Mouse (Mus musculus): ENCODE data around the gene Agap1. TPM values are rescaled to one million over a fixed set of nuclear protein-coding genes. Genes with fewer than 3 reads are reported as not detected.
A peak's percentile ranks its signal among the peaks of the same experiment; 100 is the strongest.

The Agap1 gene
- polyA plus RNA-seq, 1 experiment from 2014 or later = 4.8 TPM

GRCm38 (mm10) chr1:89786793-89787192 is 332.2 kb downstream of the Agap1 start:
- no peak for ATAC-seq
- Histone ChIP-seq H3K9ac (ENCODE audit: low read depth, low read length) (no peak overlapping the region), H3K36me3 (ENCODE audit: control insufficient read depth, insufficient read depth, low read length) (no peaks in the 10 kb centered on the region), H3K27me3 (replicated peaks; ENCODE audit: control insufficient read depth, insufficient read depth, low read length) (no peaks in the 10 kb centered on the region), H3K4me1 (ENCODE audit: control insufficient read depth, insufficient read depth, low read length) (no peaks in the 10 kb centered on the region), H3K4me2 (ENCODE audit: low read depth, low read length) (no peak overlapping the region), H3K9me3 (ENCODE audit: control insufficient read depth, low read length) (no peaks in the 10 kb centered on the region), H3K4me3 (ENCODE audit: low read length) (no peak overlapping the region), H3K27ac (ENCODE audit: low read length) (no peak overlapping the region)
- 76% methylated on average over 6 of the region's 6 CpGs for WGBS

- no peaks in the 10 kb centered on the region for H3K9me3 ChIP-seq (ENCODE audit: control insufficient read depth, low read length)
- no peak overlapping the region for H3K4me2 ChIP-seq (ENCODE audit: low read depth, low read length)
- WGBS = 60% methylated on average over 14 of the region's 14 CpGs
- H3K9ac ChIP-seq (ENCODE audit: low read depth, low read length) = no peak overlapping the region
- H3K4me1 ChIP-seq (ENCODE audit: control insufficient read depth, insufficient read depth, low read length) = peaks cover 7% of the 10 kb centered on the region
- no peak overlapping the region for H3K4me3 ChIP-seq (ENCODE audit: low read length)
- no peaks in the 10 kb centered on the region for H3K36me3 ChIP-seq (ENCODE audit: control insufficient read depth, insufficient read depth, low read length)
- no peak for ATAC-seq
- H3K27ac ChIP-seq (ENCODE audit: low read length) = no peak overlapping the region
- H3K27me3 ChIP-seq (replicated peaks; ENCODE audit: control insufficient read depth, insufficient read depth, low read length) = no peaks in the 10 kb centered on the region
Measured at GRCm38 (mm10) chr1:89798724-89799123, 344.1 kb downstream of the Agap1 start.

GRCm38 (mm10) chr1:89801506-89801905 is 346.9 kb downstream of the Agap1 start:
- H3K4me1 ChIP-seq (ENCODE audit: control insufficient read depth, insufficient read depth, low read length) = peaks cover 10% of the 10 kb centered on the region
- no peak overlapping the region for H3K27ac ChIP-seq (ENCODE audit: low read length)
- no peaks in the 10 kb centered on the region for H3K36me3 ChIP-seq (ENCODE audit: control insufficient read depth, insufficient read depth, low read length)
- WGBS = 59% methylated on average over 5 of the region's 5 CpGs
- H3K9me3 ChIP-seq (ENCODE audit: control insufficient read depth, low read length) = no peaks in the 10 kb centered on the region
- no peak overlapping the region for H3K4me3 ChIP-seq (ENCODE audit: low read length)
- H3K4me2 ChIP-seq (ENCODE audit: low read depth, low read length) = no peak overlapping the region
- no peaks in the 10 kb centered on the region for H3K27me3 ChIP-seq (replicated peaks; ENCODE audit: control insufficient read depth, insufficient read depth, low read length)
- ATAC-seq = no peak
- H3K9ac ChIP-seq (ENCODE audit: low read depth, low read length) = no peak overlapping the region

GRCm38 (mm10) chr1:89804981-89805380 is 350.4 kb downstream of the Agap1 start:
- Histone ChIP-seq H3K9ac (ENCODE audit: low read depth, low read length) (no peak overlapping the region), H3K27me3 (replicated peaks; ENCODE audit: control insufficient read depth, insufficient read depth, low read length) (no peaks in the 10 kb centered on the region), H3K27ac (ENCODE audit: low read length) (no peak overlapping the region), H3K36me3 (ENCODE audit: control insufficient read depth, insufficient read depth, low read length) (no peaks in the 10 kb centered on the region), H3K4me1 (ENCODE audit: control insufficient read depth, insufficient read depth, low read length) (peaks cover 3% of the 10 kb centered on the region; the same call in 1 of the 2 replicates), H3K4me3 (ENCODE audit: low read length) (no peak overlapping the region), H3K4me2 (ENCODE audit: low read depth, low read length) (no peak overlapping the region), H3K9me3 (ENCODE audit: control insufficient read depth, low read length) (no peaks in the 10 kb centered on the region)
- peak; percentile 84 for ATAC-seq
- WGBS = 80% methylated on average over 7 of the region's 7 CpGs

- Histone ChIP-seq H3K27ac (ENCODE audit: low read length) (no peak overlapping the region), H3K36me3 (ENCODE audit: control insufficient read depth, insufficient read depth, low read length) (no peaks in the 10 kb centered on the region), H3K9me3 (ENCODE audit: control insufficient read depth, low read length) (no peaks in the 10 kb centered on the region), H3K4me1 (ENCODE audit: control insufficient read depth, insufficient read depth, low read length) (peaks cover 6% of the 10 kb centered on the region), H3K9ac (ENCODE audit: low read depth, low read length) (no peak overlapping the region), H3K27me3 (replicated peaks; ENCODE audit: control insufficient read depth, insufficient read depth, low read length) (no peaks in the 10 kb centered on the region), H3K4me3 (ENCODE audit: low read length) (no peak overlapping the region), H3K4me2 (ENCODE audit: low read depth, low read length) (no peak overlapping the region)
- no peak for ATAC-seq
- 89% methylated on average over 8 of the region's 8 CpGs for WGBS
Measured at GRCm38 (mm10) chr1:89812816-89813215, 358.2 kb downstream of the Agap1 start.

- Histone ChIP-seq H3K27me3 (replicated peaks; ENCODE audit: control insufficient read depth, insufficient read depth, low read length) (no peaks in the 10 kb centered on the region), H3K4me3 (ENCODE audit: low read length) (0 out of 2 replicates have a peak overlapping the region, but pooled peaks have one; percentile 8), H3K9me3 (ENCODE audit: control insufficient read depth, low read length) (no peaks in the 10 kb centered on the region), H3K27ac (ENCODE audit: low read length) (peak overlapping the region; percentile 79), H3K9ac (ENCODE audit: low read depth, low read length) (peak overlapping the region; percentile 4; the same call in 1 of the 2 replicates), H3K4me2 (ENCODE audit: low read depth, low read length) (peak overlapping the region; percentile 34), H3K36me3 (ENCODE audit: control insufficient read depth, insufficient read depth, low read length) (no peaks in the 10 kb centered on the region), H3K4me1 (ENCODE audit: control insufficient read depth, insufficient read depth, low read length) (peaks cover 6% of the 10 kb centered on the region)
- peak; percentile 82 for ATAC-seq
- WGBS = 26% methylated on average over 14 of the region's 14 CpGs
Measured at GRCm38 (mm10) chr1:89816487-89817206, 362.0 kb downstream of the Agap1 start.

GRCm38 (mm10) chr1:89821822-89822221 is 367.2 kb downstream of the Agap1 start:
- H3K4me1 ChIP-seq (ENCODE audit: control insufficient read depth, insufficient read depth, low read length) = no peaks in the 10 kb centered on the region
- no peak overlapping the region for H3K9ac ChIP-seq (ENCODE audit: low read depth, low read length)
- no peak overlapping the region for H3K4me2 ChIP-seq (ENCODE audit: low read depth, low read length)
- no peaks in the 10 kb centered on the region for H3K27me3 ChIP-seq (replicated peaks; ENCODE audit: control insufficient read depth, insufficient read depth, low read length)
- peak overlapping the region; percentile 54 for H3K27ac ChIP-seq (ENCODE audit: low read length)
- H3K4me3 ChIP-seq (ENCODE audit: low read length) = no peak overlapping the region
- peak; percentile 36; the same call in 1 of the 2 replicates for ATAC-seq
- 81% methylated on average over 4 of the region's 4 CpGs for WGBS
- no peaks in the 10 kb centered on the region for H3K36me3 ChIP-seq (ENCODE audit: control insufficient read depth, insufficient read depth, low read length)
- H3K9me3 ChIP-seq (ENCODE audit: control insufficient read depth, low read length) = no peaks in the 10 kb centered on the region

- Histone ChIP-seq H3K4me3 (ENCODE audit: low read length) (no peak overlapping the region), H3K36me3 (ENCODE audit: control insufficient read depth, insufficient read depth, low read length) (no peaks in the 10 kb centered on the region), H3K27me3 (replicated peaks; ENCODE audit: control insufficient read depth, insufficient read depth, low read length) (no peaks in the 10 kb centered on the region), H3K4me2 (ENCODE audit: low read depth, low read length) (no peak overlapping the region), H3K9ac (ENCODE audit: low read depth, low read length) (no peak overlapping the region), H3K4me1 (ENCODE audit: control insufficient read depth, insufficient read depth, low read length) (no peaks in the 10 kb centered on the region), H3K27ac (ENCODE audit: low read length) (peak overlapping the region; percentile 24; the same call in 1 of the 2 replicates), H3K9me3 (ENCODE audit: control insufficient read depth, low read length) (no peaks in the 10 kb centered on the region)
- ATAC-seq = peak; percentile 86
- WGBS = 78% methylated on average over 3 of the region's 3 CpGs
Measured at GRCm38 (mm10) chr1:89822431-89822830, 367.8 kb downstream of the Agap1 start.

- Histone ChIP-seq H3K4me2 (ENCODE audit: low read depth, low read length) (no peak overlapping the region), H3K36me3 (ENCODE audit: control insufficient read depth, insufficient read depth, low read length) (no peaks in the 10 kb centered on the region), H3K9me3 (ENCODE audit: control insufficient read depth, low read length) (no peaks in the 10 kb centered on the region)
Measured at GRCm38 (mm10) chr1:89823036-89823435, 368.4 kb downstream of the Agap1 start.

More at GRCm38 (mm10) chr1:89823036-89823435, 368.4 kb downstream of the Agap1 start:
- Histone ChIP-seq H3K27me3 (replicated peaks; ENCODE audit: control insufficient read depth, insufficient read depth, low read length) (no peaks in the 10 kb centered on the region), H3K27ac (ENCODE audit: low read length) (no peak overlapping the region), H3K9ac (ENCODE audit: low read depth, low read length) (no peak overlapping the region), H3K4me3 (ENCODE audit: low read length) (no peak overlapping the region), H3K4me1 (ENCODE audit: control insufficient read depth, insufficient read depth, low read length) (no peaks in the 10 kb centered on the region)
- WGBS = 89% methylated on average over 7 of the region's 7 CpGs
- ATAC-seq = 0 out of 2 replicates have a peak, but pooled peaks have one; percentile 16

Data from intestine, embryonic 16.5 days (tissue).